Mouse (Mus musculus) urinary bladder, postnatal 4 days (tissue): ENCODE data around the gene Ephb1.

Experiments
- DNase-seq, 2 experiments: peaks; one replicate each; pipeline ENCODE4 v3.0.0; 2021 to 2022; ENCODE audit warnings: low spot score in 2 of 2

Ephb1 gene

DNA sequence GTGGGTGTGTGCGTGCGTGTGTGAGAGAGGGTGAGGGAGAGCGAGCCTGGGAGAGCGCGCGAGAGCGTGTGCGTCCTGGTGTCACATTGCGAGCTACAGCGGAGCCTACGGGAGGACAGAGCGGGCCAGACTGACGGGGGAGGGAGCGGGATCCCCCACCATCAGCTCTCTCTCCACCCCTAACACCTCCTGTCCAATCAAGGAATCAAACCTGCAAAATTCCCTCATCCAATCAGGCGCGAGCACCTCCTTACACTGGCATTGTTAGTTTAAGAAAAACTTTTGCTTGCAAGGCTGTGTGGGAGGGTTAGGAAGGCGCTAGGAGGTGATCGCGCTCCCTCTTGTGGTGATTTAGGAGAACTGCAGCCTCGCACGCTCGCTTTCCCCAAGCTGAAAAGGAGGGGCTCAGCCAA is at the start of gene Ephb1:
Gene Ephb1, minus strand, starts transcription at position 133 of the 413 bp plus-strand sequence.
- peak; percentile 70 to 81 for DNase-seq

DNA sequence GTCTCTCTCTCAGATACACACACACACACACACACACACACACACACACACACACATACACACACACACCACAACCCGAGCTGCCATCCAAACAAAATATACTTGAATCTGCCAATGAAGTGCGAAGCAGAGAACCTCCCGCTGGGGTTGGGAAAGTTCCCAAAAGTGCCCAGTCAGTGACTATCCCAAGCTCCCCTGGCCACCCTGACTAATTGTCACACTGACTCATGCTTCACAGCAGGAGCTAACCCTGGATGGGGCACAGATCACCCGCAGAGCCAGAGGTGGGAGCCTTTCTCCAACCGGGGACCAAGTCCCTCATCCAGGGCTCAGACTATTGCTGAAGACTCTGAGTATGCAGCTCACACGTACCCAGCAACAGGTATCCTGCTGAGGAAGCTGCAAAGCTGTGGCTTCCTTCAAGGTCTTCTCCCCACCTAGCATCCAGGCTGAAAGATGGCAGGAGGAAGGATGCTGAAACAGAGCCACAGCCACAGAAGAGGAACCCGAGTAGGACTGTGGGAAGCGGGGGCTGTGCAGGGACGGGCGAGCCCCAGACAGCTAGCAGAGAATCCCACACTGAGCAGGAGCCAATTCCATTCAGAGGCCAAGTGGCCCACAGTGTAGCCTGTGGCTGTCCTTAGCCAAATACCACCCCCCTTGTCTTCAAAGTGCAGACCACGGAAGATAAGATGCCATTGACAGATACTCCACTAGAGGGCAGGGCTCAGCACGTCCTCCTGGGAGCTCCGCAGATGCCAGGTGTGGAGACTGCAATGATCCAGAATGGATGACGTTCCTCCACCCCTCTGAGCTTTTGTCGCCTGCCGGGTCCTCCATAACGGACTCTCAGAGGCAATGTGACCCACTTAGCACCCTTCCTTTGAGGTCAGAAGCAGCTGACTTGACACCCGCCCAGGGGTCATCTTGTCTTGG is 48.9 kb upstream of the Ephb1 start:
- DNase-seq, result no peak

DNA sequence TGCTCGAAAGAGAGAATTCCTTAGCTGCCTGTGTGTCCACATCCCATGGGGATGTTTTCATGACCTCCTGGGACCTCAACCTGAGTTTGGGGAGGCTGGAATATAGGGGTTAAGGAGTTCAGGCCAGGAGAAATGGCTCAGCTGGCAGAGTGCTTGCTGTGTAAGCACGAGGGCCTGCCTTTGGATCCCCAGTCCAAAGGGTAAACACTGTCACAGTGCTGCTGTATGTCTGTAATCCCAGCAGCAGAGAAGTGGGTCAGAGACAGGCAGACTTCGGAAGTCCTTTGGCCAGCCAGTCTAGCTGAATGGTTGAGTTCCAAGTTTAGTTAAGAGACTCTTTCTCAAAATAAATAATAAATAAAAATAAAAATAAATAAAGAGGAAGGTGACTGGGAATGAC is 48.2 kb upstream of the Ephb1 start:
- DNase-seq, result no peak

- no peak for DNase-seq
Measured at GRCm38 (mm10) chr9:102388266-102388665, 33.8 kb upstream of the Ephb1 start.

GRCm38 (mm10) chr9:102386816-102387215 is 32.3 kb upstream of the Ephb1 start:
- no peak for DNase-seq

DNA sequence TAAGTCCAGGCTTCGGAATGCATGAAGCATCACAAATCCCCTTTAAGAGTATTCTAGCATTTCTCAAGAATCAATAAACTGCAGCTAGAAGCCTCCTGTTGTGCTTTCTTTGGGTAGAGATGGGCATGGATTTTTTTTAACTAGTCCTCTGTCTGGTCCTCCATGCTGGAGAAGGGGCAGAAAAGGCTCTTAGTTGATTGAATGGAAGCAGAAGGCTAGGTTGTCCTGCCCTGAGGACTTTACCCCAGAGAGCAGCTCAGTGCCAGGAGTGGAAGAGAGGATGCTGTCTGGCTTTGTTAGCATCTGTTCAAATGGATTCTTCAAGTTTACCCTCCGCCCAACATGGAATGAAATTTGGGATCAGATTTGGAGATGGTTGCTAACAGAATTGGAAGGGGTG is 25.7 kb upstream of the Ephb1 start:
- no peak for DNase-seq

GRCm38 (mm10) chr9:102374661-102375060 is 20.2 kb upstream of the Ephb1 start:
- DNase-seq, result no peak

DNA sequence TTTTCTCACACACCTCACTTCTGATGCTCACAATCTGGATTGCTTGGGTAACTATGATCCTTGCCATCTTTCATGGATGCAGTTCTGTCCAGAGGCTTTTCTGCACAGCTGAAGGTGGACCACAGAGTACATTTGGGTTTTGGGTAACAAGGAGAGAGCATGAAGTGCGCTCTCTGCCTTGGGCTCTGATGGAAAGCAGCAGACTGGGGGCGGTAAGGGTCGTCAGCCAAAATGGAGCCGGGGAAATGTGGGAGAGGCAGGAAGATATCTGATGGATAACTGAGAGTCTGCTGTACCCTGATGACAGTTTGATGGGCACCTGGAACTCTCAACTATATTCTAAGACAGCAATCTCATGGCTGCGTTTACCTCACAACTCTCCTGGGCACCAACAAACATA is 19.4 kb upstream of the Ephb1 start:
- DNase-seq, result no peak

GRCm38 (mm10) chr9:102371936-102372335 is 17.4 kb upstream of the Ephb1 start:
- no peak for DNase-seq

DNA sequence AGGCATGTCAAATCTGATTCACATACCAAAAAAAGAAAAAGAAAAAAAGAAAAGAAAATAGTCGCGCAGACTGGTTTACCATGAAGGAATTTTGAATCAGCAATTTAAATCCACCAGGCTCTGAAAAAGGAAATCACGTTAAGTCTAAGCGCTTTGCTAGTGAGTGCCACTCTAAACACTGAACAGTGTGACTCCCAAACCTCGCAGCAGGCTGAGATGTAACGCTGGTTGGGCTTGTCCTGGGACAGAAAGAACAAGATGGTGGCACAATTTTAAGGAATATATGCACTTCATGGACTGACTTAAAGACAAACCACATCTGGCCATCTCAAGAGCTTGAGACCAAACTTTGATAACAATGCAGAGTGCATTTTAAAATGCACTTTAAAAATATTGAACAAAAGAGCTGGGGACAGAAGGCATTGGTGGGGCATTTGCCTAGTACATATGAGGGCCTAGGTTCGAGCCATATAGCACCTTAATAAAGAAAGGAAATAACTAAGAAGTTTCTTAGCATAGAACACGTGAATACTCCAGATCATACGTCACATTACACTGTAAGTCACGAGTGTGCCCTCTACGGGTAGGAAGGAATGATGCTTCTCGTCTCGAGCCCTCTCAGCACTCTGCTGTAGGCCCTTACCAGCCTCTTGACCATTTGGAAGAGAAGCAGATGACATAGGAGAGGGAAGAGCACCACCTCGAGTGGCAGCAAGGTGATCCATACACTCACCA is 16.7 kb upstream of the Ephb1 start:
- DNase-seq, result no peak

DNA sequence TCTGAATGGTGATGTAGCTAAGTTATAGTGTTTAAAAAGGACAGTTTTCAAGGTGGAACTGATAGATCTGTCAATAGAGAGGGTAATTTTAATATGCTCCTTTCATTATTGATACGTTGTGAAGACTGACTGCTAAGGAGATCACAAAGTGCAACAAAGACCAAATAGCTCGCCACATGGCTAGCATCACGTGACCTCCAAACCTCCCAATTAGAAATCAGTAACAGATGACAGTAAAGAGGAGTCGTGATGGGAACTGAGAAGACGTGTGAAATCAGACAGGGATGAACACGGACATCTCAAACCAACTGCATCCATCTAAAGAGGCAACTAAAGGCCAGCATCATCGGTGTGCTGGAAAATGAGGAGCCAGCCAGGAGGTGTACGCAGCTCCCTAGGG is 15.6 kb upstream of the Ephb1 start:
- DNase-seq, result no peak

DNA sequence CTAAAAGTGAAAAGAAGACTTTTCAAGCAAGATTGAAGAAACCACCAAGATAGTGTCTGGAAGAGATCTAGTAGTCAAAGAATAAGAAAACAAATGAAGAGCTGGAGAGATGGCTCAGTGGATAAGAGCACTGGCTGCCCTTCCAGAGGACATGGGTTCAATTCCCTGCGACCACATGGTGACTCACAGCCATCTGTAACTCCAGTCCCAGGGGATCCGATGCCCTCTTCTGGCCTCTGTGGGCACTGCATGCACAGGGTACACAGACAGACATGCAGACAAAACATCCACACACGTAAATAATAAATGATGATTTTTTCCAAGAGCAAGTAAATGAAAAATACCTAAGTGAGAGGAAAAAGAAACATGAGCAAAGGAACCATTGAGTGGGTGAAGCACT is 14.6 kb upstream of the Ephb1 start:
- no peak for DNase-seq

DNA sequence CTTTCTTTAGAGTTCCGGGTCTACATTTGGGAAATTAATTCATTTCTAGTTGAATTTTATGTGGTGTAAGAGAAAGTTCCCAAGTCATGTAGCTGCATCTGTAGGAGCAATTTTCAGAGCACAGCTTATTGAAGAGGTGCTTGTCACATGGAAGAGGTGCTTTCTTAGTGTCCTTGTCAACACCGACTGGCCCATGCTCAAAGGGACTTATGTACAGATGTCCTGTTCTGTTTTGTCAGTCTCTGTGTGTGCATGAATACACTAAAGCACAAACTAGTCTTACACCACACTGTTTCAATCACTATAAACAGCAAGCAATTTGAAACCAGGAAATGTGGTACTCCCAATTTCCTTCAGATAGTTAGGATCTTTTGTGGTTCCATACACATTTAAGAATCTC is 13.3 kb upstream of the Ephb1 start:
- no peak for DNase-seq

GRCm38 (mm10) chr9:102365536-102365935 is 11.0 kb upstream of the Ephb1 start:
- DNase-seq, result no peak

- DNase-seq, result no peak
Measured at GRCm38 (mm10) chr9:102359311-102359710, 4.8 kb upstream of the Ephb1 start.

DNA sequence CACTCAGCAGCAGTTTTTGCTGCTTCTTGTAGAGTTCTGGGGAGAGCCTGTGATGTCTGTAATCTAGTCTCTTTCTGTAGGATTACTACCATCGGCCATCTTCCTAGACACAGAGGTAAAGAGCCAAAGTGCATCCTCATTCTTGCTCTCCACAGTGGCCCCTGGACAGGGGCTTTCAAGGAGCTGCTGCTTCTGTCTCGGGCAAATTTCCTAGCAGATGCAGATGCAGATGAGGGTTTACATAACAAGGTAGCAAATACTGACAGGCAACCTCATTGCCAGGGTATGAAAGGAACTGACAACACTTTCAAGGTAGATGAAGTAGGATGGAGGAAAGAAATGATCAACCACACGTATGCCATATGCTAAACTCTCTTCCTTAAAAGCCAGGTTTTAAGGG is 4.2 kb upstream of the Ephb1 start:
- no peak for DNase-seq

DNA sequence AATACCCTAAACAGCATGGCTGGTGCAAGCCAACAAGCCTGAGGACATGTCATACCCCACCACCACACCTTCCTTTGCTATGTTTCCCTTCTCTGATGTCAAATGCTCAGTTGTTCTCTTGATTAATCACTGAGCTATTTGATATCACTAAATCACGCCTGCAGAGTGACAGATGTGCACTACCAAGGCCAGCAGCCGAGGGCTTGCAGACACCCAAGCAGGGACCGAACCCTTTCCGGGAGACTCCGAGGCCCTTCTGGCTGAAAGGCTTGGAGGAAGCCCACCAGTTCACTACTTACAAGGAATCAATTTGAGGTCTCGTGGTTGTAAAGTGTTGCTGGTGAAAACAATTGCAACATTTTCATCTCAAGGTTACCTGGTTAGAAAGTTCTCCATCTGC is 3.5 kb upstream of the Ephb1 start:
- no peak for DNase-seq

DNA sequence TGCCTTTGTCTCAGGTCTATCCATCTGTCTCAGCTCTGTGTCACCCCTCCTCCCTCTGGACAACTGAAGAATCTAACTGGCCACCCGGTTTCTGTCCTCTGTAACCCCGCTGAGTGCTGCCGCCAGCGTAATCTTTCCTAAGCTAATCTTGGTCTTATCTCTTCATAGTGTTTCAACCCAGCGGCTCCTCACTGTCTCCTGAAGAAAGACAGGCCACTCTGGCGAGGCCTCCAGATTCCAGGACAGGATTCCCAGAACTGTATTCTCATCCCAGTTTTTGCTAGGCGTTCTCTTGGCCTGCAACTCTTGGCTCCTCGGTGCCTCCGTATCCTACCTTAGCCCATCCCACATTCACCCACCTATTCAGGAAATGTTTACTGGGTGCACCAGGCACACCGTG is 2.0 kb upstream of the Ephb1 start:
- DNase-seq, result peak in 1 of 2 experiments; percentile 47

DNA sequence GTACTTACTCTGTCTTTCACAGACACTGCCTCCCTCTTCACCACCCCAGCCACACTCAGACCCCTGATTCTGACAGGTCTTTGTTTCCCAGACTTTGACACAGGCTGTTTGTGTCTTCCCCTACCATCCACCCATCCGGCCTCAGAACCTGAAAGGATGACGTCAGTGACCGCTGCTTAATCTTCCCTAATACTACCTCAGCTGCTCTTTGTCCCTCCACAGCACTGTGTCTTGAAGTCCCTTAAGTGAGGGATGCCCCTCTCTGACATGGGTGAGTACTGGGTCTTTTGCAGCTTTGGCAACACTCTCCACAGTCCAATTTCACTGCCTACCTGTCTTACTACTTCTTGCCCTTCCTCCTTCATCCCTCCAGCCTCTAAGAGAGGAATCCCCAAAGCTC is 1.2 kb upstream of the Ephb1 start:
- peak in 1 of 2 experiments; percentile 36 for DNase-seq

GRCm38 (mm10) chr9:102353636-102354491 is 629 bp downstream of the Ephb1 start:
- DNase-seq, result peak in 1 of 2 experiments; percentile 57

DNA sequence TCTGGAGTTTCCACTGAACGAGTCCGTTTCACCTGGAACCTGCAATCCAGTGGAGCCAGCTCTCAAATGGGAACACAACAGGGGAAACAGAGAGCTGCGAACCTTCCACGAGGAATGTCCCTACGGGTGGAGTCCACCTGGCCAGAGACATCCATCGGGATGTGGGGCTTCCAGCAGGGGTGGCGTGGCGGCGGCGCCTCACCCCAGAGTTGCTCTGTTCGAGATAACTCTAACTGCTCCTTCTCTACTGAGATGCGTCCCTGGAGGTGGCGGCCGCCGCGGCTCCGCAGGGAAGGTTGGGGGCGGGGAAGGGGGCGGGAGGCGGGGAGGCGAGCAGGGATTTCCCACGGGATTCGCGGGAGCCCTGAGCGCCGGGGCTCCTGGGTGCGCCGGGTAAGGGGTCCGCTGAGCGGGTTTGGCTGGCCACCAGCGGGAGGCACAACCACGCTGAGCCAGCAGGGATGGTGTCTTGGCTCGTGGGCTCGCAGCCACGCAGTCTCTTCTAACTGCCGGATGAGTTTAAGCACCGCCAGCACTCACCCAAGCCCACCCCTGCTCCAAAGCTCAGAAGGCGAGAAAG is 1.3 kb downstream of the Ephb1 start:
- no peak for DNase-seq
